Mouse (Mus musculus): ENCODE measurements around the gene Pef1. TPM values are rescaled to one million over a fixed set of nuclear protein-coding genes. Genes with fewer than 3 reads are reported as not detected.
A peak's percentile ranks its signal among the peaks of the same experiment; 100 is the strongest.

The Pef1 gene
- polyA plus RNA-seq, 1 experiment from 2014 or later, result 71.0 TPM

DNA sequence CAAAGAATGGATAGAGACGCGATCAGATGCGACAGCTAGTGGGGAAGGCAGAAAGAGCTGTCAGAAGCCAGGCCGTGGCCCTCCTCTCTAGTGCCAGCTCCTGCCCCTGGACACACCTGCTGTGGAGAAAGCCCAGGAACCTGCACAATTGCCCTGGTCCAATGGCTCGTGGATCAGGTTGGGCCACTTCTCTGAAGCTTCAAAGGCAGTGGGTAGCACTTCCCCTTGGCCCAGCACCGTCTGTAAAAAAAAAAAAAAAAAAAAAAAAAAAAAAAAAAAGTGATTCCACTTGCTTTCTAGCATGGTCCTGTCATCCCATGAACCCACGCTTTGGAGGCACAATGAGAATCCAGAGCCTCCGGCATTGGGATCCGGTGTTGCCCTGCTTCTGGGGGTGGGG, 65.5 kb downstream of the Pef1 start:
- Histone ChIP-seq H3K36me3 (no peaks in the 10 kb centered on the region), H3K4me1 (peaks cover 50% of the 10 kb centered on the region), H3K4me2 (replicated peaks) (peak overlapping the region; percentile 32; the same call in 1 of the 2 replicates), H3K27me3 (peaks cover 20% of the 10 kb centered on the region), H3K27ac (replicated peaks) (no peak overlapping the region), H3K4me3 (replicated peaks) (no peak overlapping the region), H3K9me3 (replicated peaks) (no peaks in the 10 kb centered on the region), H3K9ac (no peak overlapping the region)
- no peak for ATAC-seq (ENCODE audit: insufficient number of reproducible peaks, low FRiP score, low TSS enrichment, low read depth)
- 43% methylated on average over 9 of the region's 9 CpGs for WGBS

DNA sequence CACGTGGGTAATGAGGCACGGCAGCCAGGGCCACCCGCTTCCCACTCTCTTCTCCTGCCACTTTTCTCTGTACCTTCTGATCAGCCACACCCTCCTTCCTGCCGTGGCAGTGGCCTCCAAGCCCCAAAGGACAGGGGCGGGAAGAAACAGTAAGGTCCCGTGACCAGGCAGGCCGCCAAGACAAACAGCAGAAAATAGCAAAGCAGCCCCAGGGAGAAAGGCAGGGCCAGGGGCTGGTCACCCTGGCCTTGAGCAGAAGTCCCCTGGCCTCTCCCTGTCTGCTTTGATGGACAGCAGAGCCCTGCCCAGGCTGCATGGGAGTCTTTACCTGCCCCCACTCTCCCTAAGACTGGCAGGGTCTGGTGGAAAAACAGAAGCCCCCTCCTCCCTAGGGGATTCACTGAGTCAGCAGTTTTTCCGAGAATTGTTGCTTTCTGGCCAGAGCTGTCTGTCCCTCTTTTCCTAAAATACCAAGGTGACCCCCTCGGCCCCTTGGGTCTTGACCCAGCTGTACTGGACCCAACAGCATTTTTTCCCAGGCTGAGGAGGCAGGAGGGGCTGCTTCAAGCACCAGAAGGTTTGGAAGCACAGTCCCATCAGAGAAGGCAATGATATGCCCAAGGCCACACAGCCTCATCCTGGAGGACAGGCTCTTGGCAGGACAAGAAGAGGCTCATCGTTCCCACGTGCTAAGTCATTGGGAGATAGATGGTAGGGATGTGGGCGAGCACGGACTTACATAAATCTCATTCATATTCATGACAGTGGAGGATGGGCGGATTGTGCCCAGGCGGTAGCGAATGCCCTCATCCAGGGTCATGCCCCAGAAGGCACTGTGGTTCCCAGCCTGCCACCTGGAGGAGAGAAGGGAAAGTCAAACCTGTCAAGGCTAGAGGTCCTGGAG, 66.2 kb downstream of the Pef1 start:
- 0 out of 2 replicates have a peak overlapping the region, but pooled peaks have one; percentile 1 for H3K27ac ChIP-seq (replicated peaks)

DNA sequence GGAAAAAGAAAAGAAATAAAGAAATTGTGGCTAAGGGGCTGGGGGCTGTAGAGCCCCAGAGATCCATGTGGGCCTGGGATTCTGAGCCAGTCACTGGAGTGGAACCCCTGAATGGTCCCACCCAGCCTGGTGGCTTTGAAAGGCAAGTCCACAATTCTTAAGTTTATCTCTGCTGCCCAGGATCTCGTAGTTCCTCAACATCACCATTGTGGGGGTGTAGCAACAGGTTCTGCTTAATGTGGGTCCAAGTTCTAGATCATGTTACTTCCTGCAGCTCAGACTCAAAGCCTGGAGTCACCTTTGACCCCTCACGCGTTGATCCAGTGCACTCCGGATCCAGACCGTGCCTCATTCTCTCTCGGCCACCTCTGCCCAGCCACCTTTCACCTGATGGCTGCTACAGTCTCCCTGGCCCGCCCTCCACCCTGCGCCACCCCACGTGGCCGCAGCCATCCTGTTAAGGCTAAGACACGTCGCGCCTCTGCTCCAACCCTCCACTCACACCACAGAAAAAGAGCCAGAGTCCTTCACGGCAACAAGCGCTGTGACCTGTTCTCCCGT, 67.1 kb downstream of the Pef1 start:
- Histone ChIP-seq H3K4me3 (replicated peaks) (no peak overlapping the region), H3K36me3 (no peaks in the 10 kb centered on the region), H3K4me1 (peaks cover 53% of the 10 kb centered on the region), H3K9ac (no peak overlapping the region), H3K27ac (replicated peaks) (no peak overlapping the region), H3K27me3 (peaks cover 22% of the 10 kb centered on the region), H3K4me2 (replicated peaks) (no peak overlapping the region), H3K9me3 (replicated peaks) (no peaks in the 10 kb centered on the region)
- ATAC-seq (ENCODE audit: insufficient number of reproducible peaks, low FRiP score, low TSS enrichment, low read depth), result no peak
- 79% methylated on average over 16 of the region's 16 CpGs for WGBS

More for the DNA sequence above, 66.2 kb downstream of the Pef1 start:
- Histone ChIP-seq H3K9ac (no peak overlapping the region), H3K9me3 (replicated peaks) (no peaks in the 10 kb centered on the region), H3K27me3 (peaks cover 20% of the 10 kb centered on the region), H3K4me1 (peaks cover 47% of the 10 kb centered on the region), H3K4me2 (replicated peaks) (0 out of 2 replicates have a peak overlapping the region, but pooled peaks have one; percentile 3), H3K36me3 (no peaks in the 10 kb centered on the region), H3K4me3 (replicated peaks) (no peak overlapping the region)
- 33% methylated on average over 16 of the region's 16 CpGs for WGBS
- ATAC-seq (ENCODE audit: insufficient number of reproducible peaks, low FRiP score, low TSS enrichment, low read depth), result no peak

DNA sequence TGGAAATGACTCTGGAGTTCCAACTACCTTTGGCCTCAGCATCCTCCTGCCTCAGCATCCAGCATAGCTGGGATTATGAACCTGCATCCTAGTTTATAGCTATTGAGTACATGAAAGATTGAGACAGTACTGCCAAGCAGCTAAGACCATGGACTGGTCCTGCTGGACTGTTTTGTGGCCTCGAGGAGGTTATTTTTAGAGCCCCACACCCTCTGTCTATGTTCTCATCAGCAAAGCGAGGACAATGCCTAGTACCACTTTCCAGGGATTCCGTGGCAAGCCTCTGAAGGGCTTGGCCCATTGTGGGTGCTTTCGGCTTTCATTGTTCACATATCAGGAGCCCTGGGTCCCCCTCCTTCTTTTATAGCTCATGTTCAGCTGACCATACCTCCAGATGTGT, 68.0 kb downstream of the Pef1 start:
- Histone ChIP-seq H3K9ac (no peak overlapping the region), H3K27ac (replicated peaks) (no peak overlapping the region), H3K4me3 (replicated peaks) (no peak overlapping the region), H3K4me1 (peaks cover 62% of the 10 kb centered on the region), H3K9me3 (replicated peaks) (no peaks in the 10 kb centered on the region), H3K27me3 (peaks cover 28% of the 10 kb centered on the region), H3K4me2 (replicated peaks) (no peak overlapping the region), H3K36me3 (no peaks in the 10 kb centered on the region)
- no peak for ATAC-seq (ENCODE audit: insufficient number of reproducible peaks, low FRiP score, low TSS enrichment, low read depth)
- WGBS, result 86% methylated on average over 4 of the region's 4 CpGs

DNA sequence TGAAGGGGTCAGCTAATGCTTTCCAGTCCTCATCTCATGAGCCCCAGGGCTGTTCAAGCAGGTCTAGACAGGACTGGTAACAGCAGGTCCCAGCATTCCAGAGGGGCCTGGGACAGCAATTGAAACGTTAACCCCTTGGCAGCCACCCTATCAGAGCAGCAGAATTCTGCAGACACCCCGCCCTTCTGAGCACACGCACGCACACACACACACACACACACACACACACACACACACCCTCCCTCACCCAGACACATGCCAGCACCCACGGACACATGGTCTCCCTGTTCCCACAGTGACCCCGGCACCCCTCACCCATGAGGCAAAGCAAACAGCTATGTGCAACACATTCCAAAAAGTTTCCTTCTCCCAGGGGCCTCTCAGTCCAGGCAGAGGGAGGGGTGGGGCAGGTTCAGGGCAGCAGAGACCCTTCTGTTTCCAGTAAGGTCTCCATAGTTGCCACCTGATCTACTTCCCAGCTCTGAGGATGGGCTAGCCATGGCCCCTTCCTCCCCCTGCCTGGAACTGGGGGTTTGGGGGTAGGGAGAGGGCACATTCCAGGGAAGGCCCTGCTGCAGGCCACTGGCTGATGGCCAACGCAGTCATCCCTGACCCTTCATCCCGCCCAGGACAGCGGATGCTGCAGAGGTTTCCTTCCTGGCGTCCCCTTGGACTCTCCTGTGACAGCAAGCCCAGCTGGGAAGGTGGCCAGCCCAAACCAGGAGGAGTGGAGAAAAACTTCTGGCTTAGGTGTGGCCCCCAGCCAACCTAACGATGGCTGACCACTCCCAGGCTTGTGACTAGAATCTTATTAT, 69.8 kb downstream of the Pef1 start:
- no peaks in the 10 kb centered on the region for H3K9me3 ChIP-seq (replicated peaks)
- peak overlapping the region; percentile 1; the same call in 1 of the 2 replicates for H3K4me2 ChIP-seq (replicated peaks)
- H3K27ac ChIP-seq (replicated peaks), result no peak overlapping the region
- H3K4me3 ChIP-seq (replicated peaks), result no peak overlapping the region
- no peaks in the 10 kb centered on the region for H3K36me3 ChIP-seq
- no peak for ATAC-seq (ENCODE audit: insufficient number of reproducible peaks, low FRiP score, low TSS enrichment, low read depth)
- H3K9ac ChIP-seq, result no peak overlapping the region
- H3K4me1 ChIP-seq, result peaks cover 61% of the 10 kb centered on the region
- peaks cover 30% of the 10 kb centered on the region for H3K27me3 ChIP-seq
- 26% methylated on average over 11 of the region's 11 CpGs for WGBS

DNA sequence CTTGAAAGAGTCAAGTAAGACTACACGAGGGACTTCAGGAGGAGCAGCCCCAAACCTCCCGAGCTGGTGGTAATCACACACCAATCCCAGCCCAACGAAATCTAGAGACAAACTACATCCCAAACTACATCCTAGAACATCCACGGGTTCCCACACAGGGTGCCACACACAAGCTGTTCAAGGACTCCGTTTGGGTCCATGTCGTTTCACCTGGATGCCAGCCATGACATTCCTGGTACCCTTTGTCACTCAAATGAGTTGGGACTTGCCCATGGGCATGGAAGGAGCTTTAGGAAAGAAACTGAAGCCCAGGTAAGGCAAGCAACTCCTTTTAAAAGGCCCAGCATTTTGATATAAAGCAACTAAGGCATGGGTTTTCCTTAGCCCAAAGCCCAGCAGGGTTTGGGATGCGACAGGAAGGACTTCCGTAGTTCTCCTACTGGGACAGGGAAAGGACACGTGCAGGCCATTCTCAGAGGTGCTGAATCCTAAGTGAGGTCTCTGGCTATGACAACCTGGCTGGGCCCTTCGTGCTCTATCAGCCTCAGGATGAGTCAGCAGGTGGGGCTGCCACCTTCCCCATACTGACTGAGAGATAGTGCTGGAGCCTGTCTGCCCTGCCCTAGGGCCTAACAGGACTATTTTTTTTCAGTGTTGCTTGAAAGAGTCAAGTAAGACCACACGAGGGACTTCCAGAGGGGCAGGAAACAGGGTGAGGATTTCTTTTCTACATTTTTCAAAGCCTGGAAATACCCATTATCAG, 70.9 kb downstream of the Pef1 start:
- Histone ChIP-seq H3K4me2 (replicated peaks) (peak overlapping the region; percentile 55; the same call in 1 of the 2 replicates), H3K9me3 (replicated peaks) (no peaks in the 10 kb centered on the region), H3K36me3 (no peaks in the 10 kb centered on the region), H3K9ac (no peak overlapping the region), H3K4me1 (peaks cover 58% of the 10 kb centered on the region), H3K27me3 (peaks cover 25% of the 10 kb centered on the region), H3K4me3 (replicated peaks) (no peak overlapping the region), H3K27ac (replicated peaks) (no peak overlapping the region)
- no peak for ATAC-seq (ENCODE audit: insufficient number of reproducible peaks, low FRiP score, low TSS enrichment, low read depth)
- 57% methylated on average over 11 of the region's 11 CpGs for WGBS

DNA sequence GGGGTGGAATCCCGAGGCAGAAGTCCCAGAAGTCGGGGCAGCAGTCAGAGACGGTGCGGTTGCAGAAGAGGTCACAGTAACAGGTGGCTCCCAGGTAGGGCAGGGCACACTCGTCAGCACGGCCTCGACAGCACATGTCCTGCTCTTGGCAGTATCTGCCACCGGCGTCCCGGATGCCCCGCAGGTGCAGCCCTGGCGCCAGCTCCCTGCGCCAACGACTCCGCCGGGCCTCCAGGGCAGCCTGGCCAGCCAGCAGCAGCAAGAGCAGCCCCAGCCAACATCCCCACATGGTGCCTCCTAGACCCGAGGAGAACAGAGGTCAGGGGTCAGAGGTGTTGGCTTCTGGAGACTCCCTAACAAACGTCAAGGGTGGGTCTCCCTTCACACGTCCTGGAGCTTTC, 71.6 kb downstream of the Pef1 start:
- 37% methylated on average over 19 of the region's 19 CpGs for WGBS
- no peaks in the 10 kb centered on the region for H3K9me3 ChIP-seq (replicated peaks)
- no peak overlapping the region for H3K9ac ChIP-seq
- peaks cover 25% of the 10 kb centered on the region for H3K27me3 ChIP-seq
- peaks cover 54% of the 10 kb centered on the region for H3K4me1 ChIP-seq
- H3K4me3 ChIP-seq (replicated peaks), result peak overlapping the region; percentile 31
- peak overlapping the region; percentile 55 for H3K4me2 ChIP-seq (replicated peaks)
- no peaks in the 10 kb centered on the region for H3K36me3 ChIP-seq
- no peak overlapping the region for H3K27ac ChIP-seq (replicated peaks)
- no peak for ATAC-seq (ENCODE audit: insufficient number of reproducible peaks, low FRiP score, low TSS enrichment, low read depth)

DNA sequence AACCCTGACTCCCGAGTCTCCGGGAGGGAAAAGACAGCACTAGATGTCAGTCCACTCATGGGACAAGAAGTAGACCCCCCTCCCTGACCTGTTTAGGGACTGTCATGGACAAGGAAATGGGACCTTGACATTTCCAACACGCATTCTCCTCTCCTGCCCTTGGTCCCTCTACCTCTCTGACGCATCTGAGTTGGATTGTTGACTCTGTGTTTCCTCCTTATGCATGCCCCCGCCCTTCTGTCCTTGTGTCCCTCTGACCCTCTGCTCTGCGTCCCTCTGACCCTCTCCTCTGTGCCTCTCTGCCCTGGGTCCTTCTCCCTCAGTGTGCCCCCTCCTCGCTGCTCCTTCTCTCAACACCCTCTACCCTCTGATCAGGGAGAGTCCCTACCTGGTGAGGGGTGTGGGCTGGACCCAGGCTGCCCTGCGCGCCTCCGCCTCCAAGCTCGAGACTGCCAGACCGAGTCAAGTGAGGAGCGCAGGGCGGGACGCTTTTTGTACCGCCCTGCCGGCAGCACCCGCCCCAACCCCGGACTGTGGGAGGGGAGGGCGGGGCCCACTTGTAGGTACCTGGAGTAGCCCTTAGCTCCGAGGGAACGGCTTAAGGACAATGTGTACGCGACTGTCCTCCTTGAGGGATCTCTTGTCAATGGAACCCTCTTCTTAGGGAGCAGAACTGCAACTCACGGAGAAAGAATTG, 72.1 kb downstream of the Pef1 start:
- peaks cover 25% of the 10 kb centered on the region for H3K27me3 ChIP-seq
- peaks cover 54% of the 10 kb centered on the region for H3K4me1 ChIP-seq
- H3K4me3 ChIP-seq (replicated peaks), result peak overlapping the region; percentile 31
- peak; percentile 16; the same call in 1 of the 2 replicates for ATAC-seq (ENCODE audit: insufficient number of reproducible peaks, low FRiP score, low TSS enrichment, low read depth)
- H3K9me3 ChIP-seq (replicated peaks), result no peaks in the 10 kb centered on the region
- no peak overlapping the region for H3K9ac ChIP-seq
- no peaks in the 10 kb centered on the region for H3K36me3 ChIP-seq
- WGBS, result 3% methylated on average over 25 of the region's 25 CpGs
- peak overlapping the region; percentile 55 for H3K4me2 ChIP-seq (replicated peaks)
- 0 out of 2 replicates have a peak overlapping the region, but pooled peaks have one; percentile 2 for H3K27ac ChIP-seq (replicated peaks)

DNA sequence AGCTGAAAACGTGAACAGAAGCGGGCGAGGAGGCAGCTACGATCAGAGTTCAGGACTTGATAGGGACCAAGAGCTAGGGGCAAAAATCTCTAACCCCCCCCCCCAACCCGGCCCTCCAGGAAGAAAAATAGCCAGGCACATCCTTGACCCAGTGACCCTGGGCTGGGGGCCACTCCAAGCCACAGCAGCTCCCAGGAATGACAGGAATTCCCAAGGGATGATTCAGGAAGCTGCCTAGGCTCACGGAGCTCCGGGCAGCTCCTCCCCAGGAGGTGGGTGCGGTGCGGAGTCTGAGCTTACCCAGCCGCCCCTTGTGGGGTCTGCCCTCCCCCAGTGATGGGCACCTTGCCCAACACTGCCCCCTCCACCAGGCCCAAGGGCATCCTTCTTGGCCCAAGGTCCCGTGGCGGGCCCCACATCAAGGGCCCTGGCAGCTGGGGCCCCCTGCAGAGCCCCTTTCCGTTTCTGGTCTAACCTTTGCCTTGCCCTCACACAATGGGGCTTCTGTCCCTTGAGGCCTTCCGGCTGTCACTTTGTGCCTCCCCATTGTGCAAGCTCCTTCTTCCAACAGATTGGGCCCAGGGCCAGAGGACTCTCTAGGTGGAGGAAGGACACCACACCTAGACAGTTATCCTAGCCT, 72.8 kb downstream of the Pef1 start, which contains the start of gene Tinagl1:
Gene Tinagl1, minus strand, starts transcription at position 51 of the 640 bp plus-strand sequence.
- Histone ChIP-seq H3K27ac (replicated peaks) (0 out of 2 replicates have a peak within 1 kb of the TSS, but pooled peaks have one; percentile 2), H3K4me2 (replicated peaks) (peak within 1 kb of the TSS; percentile 55), H3K36me3 (no peaks in the 10 kb centered on the region), H3K4me1 (peaks cover 54% of the 10 kb centered on the region), H3K9me3 (replicated peaks) (no peaks in the 10 kb centered on the region), H3K9ac (no peak within 1 kb of the TSS), H3K4me3 (replicated peaks) (peak within 1 kb of the TSS; percentile 31), H3K27me3 (peaks cover 25% of the 10 kb centered on the region)
- no peak for ATAC-seq (ENCODE audit: insufficient number of reproducible peaks, low FRiP score, low TSS enrichment, low read depth)
- 4% methylated on average over 14 of the region's 14 CpGs for WGBS
